Mouse (Mus musculus) hindbrain, embryonic 15.5 days (tissue): ENCODE measurements around the gene C4bp. TPM values are rescaled to one million over a fixed set of nuclear protein-coding genes. Genes with fewer than 3 reads are reported as not detected.
"Not testable (repeated sequence)": the region's sequence is repeated elsewhere in the genome, so short reads cannot be mapped to it uniquely, and the experiment has no call there.

Experiments
- ATAC-seq: fragments of 200-750 bp; cut with Nextera tagmentation; 2 replicates; pipeline ENCODE4 v1.8.0; 2017; ENCODE audit warnings: low read depth, moderate number of reproducible peaks, moderate TSS enrichment; ENCODE audit not compliant: low FRiP score
- H3K27ac ChIP-seq: fragments of 300-500 bp; sonication (generic); replicated peaks from 2 replicates; pipeline ENCODE4 v1.5.1; 2015; ENCODE audit warnings: mild to moderate bottlenecking, inconsistent platforms
- H3K27me3 ChIP-seq: fragments of 300-500 bp; sonication (generic); 2 replicates; pipeline ENCODE4 v1.6.1; 2015; ENCODE audit warnings: control low read depth, inconsistent platforms
- H3K36me3 ChIP-seq: fragments of 300-500 bp; sonication (generic); 2 replicates; pipeline ENCODE4 v1.6.1; 2015; ENCODE audit warnings: control low read depth, inconsistent platforms
- H3K4me1 ChIP-seq: fragments of 300-500 bp; sonication (generic); replicated peaks from 2 replicates; pipeline ENCODE4 v1.6.1; 2015; ENCODE audit warnings: control low read depth, inconsistent platforms
- H3K4me2 ChIP-seq: fragments of 300-500 bp; sonication (generic); 2 replicates; pipeline ENCODE4 v1.6.1; 2015; ENCODE audit warnings: moderate library complexity, mild to moderate bottlenecking, inconsistent platforms
- H3K4me3 ChIP-seq: fragments of 300-500 bp; sonication (generic); 2 replicates; pipeline ENCODE4 v1.5.1; 2015; ENCODE audit warnings: mild to moderate bottlenecking, inconsistent platforms
- H3K9ac ChIP-seq: fragments of 300-500 bp; sonication (generic); 2 replicates; pipeline ENCODE4 v1.6.1; 2015; ENCODE audit warnings: inconsistent platforms
- H3K9me3 ChIP-seq: fragments of 300-500 bp; sonication (generic); 2 replicates; pipeline ENCODE4 v1.6.1; 2016; ENCODE audit warnings: control low read depth, inconsistent platforms
- WGBS: fragments of 180-500 bp; shearing (Covaris S2); methylation state at CpG from one replicate; pipeline ENCODE4 v1.1.7; 2015; 5-methylcytosine and 5-hydroxymethylcytosine counted together
- polyA plus RNA-seq: library from polyadenylated mRNA; unstranded; fragments of >200 nt; fragmentation: Nextera tagmentation; extraction: Ambion mirVana; gene quantifications from 2 replicates; pipeline ENCODE4 v1.2.1, GENCODE M21; 2015

The C4bp gene
- not detected in 2 replicates for polyA plus RNA-seq

DNA sequence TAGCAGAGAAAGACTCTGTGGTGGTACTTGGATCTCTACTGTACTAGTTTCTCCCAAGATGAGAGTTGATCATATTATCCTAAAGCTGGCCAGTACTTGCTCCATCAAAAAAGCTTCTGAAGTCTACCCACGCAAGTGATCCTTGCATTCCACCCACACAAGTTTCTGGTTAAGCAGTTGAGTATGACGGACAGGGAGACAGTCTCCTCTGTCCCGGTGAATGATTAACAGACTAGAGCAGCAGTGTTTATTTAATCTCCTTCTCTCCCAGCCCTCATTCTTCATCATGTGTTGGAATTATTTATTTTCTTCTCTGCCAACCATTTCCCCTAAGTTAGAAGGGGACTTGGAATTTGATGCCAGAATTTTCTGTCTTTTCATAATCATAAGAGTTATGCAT, at the start of gene C4bp:
Gene C4bp, minus strand, starts transcription at position 179 of the 400 bp plus-strand sequence.
- Histone ChIP-seq H3K36me3 (no peaks in the 10 kb centered on the region), H3K27ac (no peak within 1 kb of the TSS), H3K4me1 (no peaks in the 10 kb centered on the region), H3K4me3 (no peak within 1 kb of the TSS), H3K27me3 (no peaks in the 10 kb centered on the region), H3K4me2 (no peak within 1 kb of the TSS), H3K9me3 (no peaks in the 10 kb centered on the region), H3K9ac (no peak within 1 kb of the TSS)
- ATAC-seq: no peak
- WGBS: 88% methylated on average over 3 of the region's 3 CpGs

- Histone ChIP-seq H3K9me3 (no peaks in the 10 kb centered on the region), H3K4me1 (peaks cover 16% of the 10 kb centered on the region), H3K36me3 (peaks cover 37% of the 10 kb centered on the region), H3K27me3 (no peaks in the 10 kb centered on the region), H3K4me3 (no peak overlapping the region), H3K4me2 (no peak overlapping the region), H3K9ac (no peak overlapping the region), H3K27ac (no peak overlapping the region)
- 88% methylated on average over 22 of the region's 22 CpGs for whole genome bisulfite sequencing
- ATAC-seq: no peak
These were observed 49.0 kb upstream of the C4bp start for GRCm38 (mm10) chr1:130710283-130711080.

- ATAC-seq: no peak
- no peak overlapping the region for H3K9ac ChIP-seq
- no peak overlapping the region for H3K4me3 ChIP-seq
- H3K27ac ChIP-seq: no peak overlapping the region
- H3K4me1 ChIP-seq: no peaks in the 10 kb centered on the region
- H3K9me3 ChIP-seq: no peaks in the 10 kb centered on the region
- no peaks in the 10 kb centered on the region for H3K27me3 ChIP-seq
- H3K4me2 ChIP-seq: no peak overlapping the region
- H3K36me3 ChIP-seq: peaks cover 73% of the 10 kb centered on the region
- WGBS: 85% methylated on average over 2 of the region's 2 CpGs
These were observed 42.2 kb upstream of the C4bp start for GRCm38 (mm10) chr1:130703613-130704012.

DNA sequence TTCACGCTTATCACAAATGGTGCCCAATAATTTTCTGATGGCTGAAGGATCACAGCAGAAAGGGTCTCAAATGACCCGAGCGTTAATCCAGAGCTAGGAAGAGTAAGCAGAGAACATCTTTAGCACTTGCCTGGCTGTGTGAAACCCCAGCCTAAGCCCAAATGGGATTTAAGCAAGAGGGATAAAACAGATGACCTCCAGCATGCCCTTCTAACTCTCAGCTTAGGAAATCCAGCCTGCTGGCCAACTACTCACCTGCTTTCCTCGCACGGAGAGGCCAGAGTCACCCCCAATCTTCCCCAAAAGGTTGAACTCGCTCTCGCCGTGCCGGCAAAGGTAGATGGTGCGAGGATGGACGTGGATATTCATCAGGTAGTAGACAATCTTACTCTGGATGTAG, 40.5 kb upstream of the C4bp start:
- H3K27me3 ChIP-seq: no peaks in the 10 kb centered on the region
- H3K4me1 ChIP-seq: no peaks in the 10 kb centered on the region
- H3K9ac ChIP-seq: no peak overlapping the region
- no peak overlapping the region for H3K4me2 ChIP-seq
- H3K27ac ChIP-seq: no peak overlapping the region
- 96% methylated on average over 11 of the region's 11 CpGs for WGBS
- H3K36me3 ChIP-seq: peaks cover 71% of the 10 kb centered on the region
- ATAC-seq: no peak
- H3K9me3 ChIP-seq: no peaks in the 10 kb centered on the region
- no peak overlapping the region for H3K4me3 ChIP-seq

- 94% methylated on average over 10 of the region's 10 CpGs for WGBS
These were observed 38.7 kb upstream of the C4bp start for GRCm38 (mm10) chr1:130699937-130700633.

GRCm38 (mm10) chr1:130698601-130699000, 37.2 kb upstream of the C4bp start:
- Histone ChIP-seq H3K27ac (no peak overlapping the region), H3K9me3 (no peaks in the 10 kb centered on the region), H3K4me3 (no peak overlapping the region), H3K9ac (no peak overlapping the region), H3K4me2 (no peak overlapping the region), H3K36me3 (peaks cover 56% of the 10 kb centered on the region), H3K4me1 (no peaks in the 10 kb centered on the region), H3K27me3 (no peaks in the 10 kb centered on the region)
- ATAC-seq: no peak
- WGBS: 92% methylated on average over 5 of the region's 5 CpGs

More at GRCm38 (mm10) chr1:130699937-130700633, 38.7 kb upstream of the C4bp start:
- no peak overlapping the region for H3K4me3 ChIP-seq
- ATAC-seq: no peak
- H3K9me3 ChIP-seq: no peaks in the 10 kb centered on the region
- no peaks in the 10 kb centered on the region for H3K27me3 ChIP-seq
- H3K4me1 ChIP-seq: no peaks in the 10 kb centered on the region
- H3K9ac ChIP-seq: no peak overlapping the region
- no peak overlapping the region for H3K27ac ChIP-seq
- H3K4me2 ChIP-seq: no peak overlapping the region
- peaks cover 64% of the 10 kb centered on the region for H3K36me3 ChIP-seq

DNA sequence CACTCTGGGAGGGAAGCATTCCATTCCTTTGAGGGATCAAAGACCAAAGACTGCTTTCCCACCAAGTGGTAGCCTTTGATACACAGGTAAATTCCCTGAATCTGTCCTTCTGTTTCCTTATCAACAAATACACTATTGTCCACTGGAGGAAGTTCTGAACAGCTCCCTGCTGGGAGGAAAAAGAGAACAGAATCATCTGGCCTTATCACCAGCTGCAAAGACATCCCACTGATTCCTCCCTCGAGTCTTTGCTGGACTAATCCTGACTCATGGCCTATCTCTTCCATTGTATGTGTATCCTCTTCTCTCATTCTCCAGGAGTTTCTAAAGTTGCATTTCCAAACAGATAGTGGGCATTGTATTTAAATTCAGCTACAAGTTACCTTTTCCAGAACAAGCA, 22.5 kb upstream of the C4bp start:
- H3K36me3 ChIP-seq: peaks cover 8% of the 10 kb centered on the region; the same call in 1 of the 2 replicates
- H3K4me1 ChIP-seq: no peaks in the 10 kb centered on the region
- H3K4me2 ChIP-seq: no peak overlapping the region
- no peak overlapping the region for H3K4me3 ChIP-seq
- 57% methylated on average over 1 of the region's 1 CpGs for WGBS
- no peaks in the 10 kb centered on the region for H3K9me3 ChIP-seq
- no peak for ATAC-seq
- H3K9ac ChIP-seq: no peak overlapping the region
- no peaks in the 10 kb centered on the region for H3K27me3 ChIP-seq
- no peak overlapping the region for H3K27ac ChIP-seq

DNA sequence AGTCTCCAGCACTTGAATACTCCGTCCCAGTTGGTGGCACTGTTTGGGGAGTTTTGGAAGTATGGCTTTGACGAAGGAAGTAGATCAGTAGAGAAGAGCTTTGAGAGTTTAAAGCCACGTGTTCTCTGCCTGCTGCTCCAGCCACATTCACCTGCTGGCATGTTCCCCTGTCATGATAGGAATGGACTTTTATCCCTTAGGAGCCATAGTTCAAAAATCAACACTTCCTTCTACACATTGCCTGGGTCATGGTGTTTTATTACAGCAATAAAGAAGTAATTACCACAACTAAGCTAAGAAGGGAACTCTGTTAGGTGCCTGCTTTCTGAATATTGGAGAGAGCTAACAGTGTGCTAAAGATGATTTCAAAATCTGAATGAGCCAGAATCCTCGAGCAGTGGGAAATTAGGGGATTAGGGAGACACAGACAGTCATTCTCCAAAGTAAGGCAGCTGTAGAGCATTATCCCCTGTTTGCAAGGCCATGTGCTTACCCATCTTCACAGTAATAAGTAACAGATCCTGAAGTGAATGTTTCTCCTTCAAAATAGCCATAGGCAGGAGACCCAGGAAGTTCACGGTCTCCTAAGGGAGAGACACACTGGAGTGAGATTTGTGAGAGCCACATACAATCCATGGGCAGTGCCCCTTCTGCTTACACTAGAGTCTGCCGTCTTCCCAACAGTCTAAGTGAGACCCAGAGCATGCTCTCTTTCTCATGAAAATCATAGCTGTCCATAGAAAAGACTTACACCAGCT, 20.4 kb upstream of the C4bp start:
- no peak overlapping the region for H3K4me2 ChIP-seq
- no peaks in the 10 kb centered on the region for H3K27me3 ChIP-seq
- ATAC-seq: no peak
- 80% methylated on average over 6 of the region's 6 CpGs for WGBS
- no peak overlapping the region for H3K4me3 ChIP-seq
- H3K27ac ChIP-seq: no peak overlapping the region
- H3K9me3 ChIP-seq: no peaks in the 10 kb centered on the region
- H3K9ac ChIP-seq: no peak overlapping the region
- no peaks in the 10 kb centered on the region for H3K4me1 ChIP-seq
- H3K36me3 ChIP-seq: no peaks in the 10 kb centered on the region

DNA sequence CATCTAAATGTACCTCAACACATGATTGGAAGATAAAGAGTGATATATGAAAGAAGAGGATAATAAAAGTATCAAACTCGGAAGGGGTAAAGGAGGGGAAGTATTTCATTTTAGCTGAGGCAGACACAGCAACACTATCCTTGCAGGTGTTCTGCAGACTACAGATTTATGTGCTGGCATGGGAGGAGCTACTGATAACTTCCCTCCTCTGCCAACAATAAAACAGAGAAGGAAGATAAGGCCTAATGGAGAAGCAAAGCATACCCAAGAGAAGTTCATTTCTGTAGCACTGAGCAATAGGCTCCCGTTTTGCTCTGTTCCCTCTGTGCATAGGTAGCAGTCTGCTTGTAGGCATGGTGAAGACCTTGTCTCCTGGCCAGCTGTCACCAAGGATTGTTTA, 19.6 kb upstream of the C4bp start:
- no peak for ATAC-seq
- WGBS: 76% methylated on average over 2 of the region's 2 CpGs
- H3K4me1 ChIP-seq: no peaks in the 10 kb centered on the region

DNA sequence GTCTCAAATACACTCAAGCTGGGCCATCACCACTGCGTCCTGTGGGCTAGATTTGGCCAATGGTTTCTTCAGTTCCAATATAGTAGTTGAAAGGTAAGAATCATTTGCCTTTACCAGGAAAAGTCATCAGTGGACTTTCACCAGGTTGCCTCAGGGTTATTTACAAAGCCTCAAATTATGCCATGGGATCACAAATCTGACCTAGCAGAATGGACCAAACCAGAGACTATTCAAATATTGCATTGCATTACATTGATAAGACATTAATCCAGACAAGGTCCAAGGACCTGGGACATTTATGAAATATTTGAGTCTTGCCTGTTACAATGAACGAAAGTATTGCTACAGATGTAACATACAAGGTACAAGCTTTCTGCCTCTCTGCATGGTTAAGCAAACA, 17.1 kb upstream of the C4bp start:
- H3K4me3 ChIP-seq: no peak overlapping the region
- 85% methylated on average over 2 of the region's 2 CpGs for WGBS

More for the DNA sequence above, 19.6 kb upstream of the C4bp start:
- Histone ChIP-seq H3K27ac (no peak overlapping the region), H3K4me2 (no peak overlapping the region), H3K4me3 (no peak overlapping the region), H3K9me3 (no peaks in the 10 kb centered on the region), H3K36me3 (no peaks in the 10 kb centered on the region), H3K27me3 (no peaks in the 10 kb centered on the region), H3K9ac (no peak overlapping the region)

GRCm38 (mm10) chr1:130663576-130663975, 2.1 kb upstream of the C4bp start:
- H3K4me1 ChIP-seq, H3K27ac ChIP-seq, H3K9me3 ChIP-seq, H3K9ac ChIP-seq, ATAC-seq, H3K27me3 ChIP-seq, H3K4me2 ChIP-seq, H3K36me3 ChIP-seq, H3K4me3 ChIP-seq: not testable (repeated sequence)
- 91% methylated on average over 5 of the region's 5 CpGs for WGBS

More for the DNA sequence above, 17.1 kb upstream of the C4bp start:
- Histone ChIP-seq H3K27me3 (no peaks in the 10 kb centered on the region), H3K27ac (no peak overlapping the region), H3K36me3 (no peaks in the 10 kb centered on the region), H3K4me1 (no peaks in the 10 kb centered on the region), H3K9ac (no peak overlapping the region), H3K4me2 (no peak overlapping the region), H3K9me3 (no peaks in the 10 kb centered on the region)
- ATAC-seq: no peak

DNA sequence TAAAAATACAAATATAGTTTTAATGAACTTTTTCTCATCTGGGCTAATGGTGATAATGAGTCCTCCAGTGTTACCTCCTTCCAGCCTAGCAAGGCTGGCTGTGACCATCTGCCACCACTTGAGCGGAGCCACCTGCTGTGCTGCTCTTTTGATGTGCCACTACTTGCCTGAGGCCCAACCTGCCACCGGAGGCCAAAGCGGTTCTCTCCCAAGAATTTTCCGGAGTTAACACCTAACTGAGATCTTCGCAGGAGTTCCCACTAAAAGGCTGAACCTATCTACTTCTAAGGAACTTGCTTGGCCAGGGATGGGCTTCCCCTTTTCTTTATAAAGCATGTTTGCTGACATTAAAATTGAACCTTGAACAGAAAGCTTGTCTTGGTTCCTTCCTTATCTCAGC, 1.8 kb downstream of the C4bp start:
- ATAC-seq, H3K9ac ChIP-seq, H3K27ac ChIP-seq, H3K4me3 ChIP-seq, H3K36me3 ChIP-seq, H3K9me3 ChIP-seq, H3K4me1 ChIP-seq, H3K27me3 ChIP-seq, H3K4me2 ChIP-seq: not testable (repeated sequence)
- WGBS: 45% methylated on average over 5 of the region's 5 CpGs
